Mouse (Mus musculus) cerebellum, adult 11-12 months (tissue): ENCODE data around the gene Rnf225.
"Not testable (repeated sequence)": the region's sequence is repeated elsewhere in the genome, so short reads cannot be mapped to it uniquely, and the experiment has no call there.

ENCODE experiments used
- DNase-seq: peaks from one replicate; pipeline ENCODE4 v3.0.0; 2022

The Rnf225 gene

GRCm38 (mm10) chr7:12933615-12934140 is 6.5 kb downstream of the Rnf225 start:
- DNase-seq = no peak

DNA sequence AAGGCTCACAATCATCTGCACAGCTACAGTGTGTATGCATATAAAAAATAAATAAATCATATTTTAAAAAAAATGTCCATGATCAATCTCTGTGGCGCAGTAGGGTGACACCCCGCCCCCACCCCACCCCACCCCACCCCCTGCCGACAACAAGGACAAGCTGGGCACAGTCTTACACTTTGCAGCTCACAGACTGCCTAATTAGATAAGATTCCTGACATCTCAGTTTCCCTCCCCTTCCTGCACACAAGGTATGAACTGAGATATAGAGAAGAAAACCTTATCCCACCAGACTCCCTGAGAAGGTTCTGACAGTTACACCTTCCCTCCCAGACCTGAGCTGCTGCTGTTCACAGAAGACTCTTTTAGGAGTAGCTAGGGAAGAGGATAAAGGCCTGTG is 7.6 kb downstream of the Rnf225 start:
- DNase-seq = no peak

DNA sequence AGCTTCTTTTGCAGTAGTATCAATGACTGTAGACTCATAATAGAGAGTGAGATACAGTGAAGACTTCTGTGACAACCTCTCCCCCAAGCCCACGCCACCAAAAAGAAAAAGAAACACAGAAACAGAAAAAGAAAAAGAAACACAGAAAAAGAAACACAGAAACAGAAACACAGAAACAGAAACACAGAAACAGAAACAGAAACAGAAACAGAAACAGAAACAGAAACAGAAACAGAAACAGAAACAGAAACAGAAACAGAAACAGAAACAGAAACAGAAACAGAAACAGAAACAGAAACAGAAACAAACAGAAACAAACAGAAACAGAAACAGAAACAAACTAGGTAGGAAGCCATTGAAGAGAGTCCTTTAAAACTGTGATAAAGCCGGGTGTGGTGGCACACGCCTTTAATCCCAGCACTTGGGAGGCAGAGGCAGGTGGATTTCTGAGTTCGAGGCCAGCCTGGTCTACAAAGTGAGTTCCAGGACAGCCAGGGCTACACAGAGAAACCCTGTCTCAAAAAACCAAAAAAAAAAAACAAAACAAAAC is 10.1 kb downstream of the Rnf225 start:
- not testable (repeated sequence) for DNase-seq

GRCm38 (mm10) chr7:12940599-12940998 is 13.4 kb downstream of the Rnf225 start:
- DNase-seq = no peak

GRCm38 (mm10) chr7:12943488-12943887 is 16.3 kb downstream of the Rnf225 start:
- no peak for DNase-seq

- peak; percentile 97 for DNase-seq
These were observed 22.0 kb downstream of the Rnf225 start for GRCm38 (mm10) chr7:12949032-12949871.

GRCm38 (mm10) chr7:12949872-12950229 is 22.6 kb downstream of the Rnf225 start:
- no peak for DNase-seq

DNA sequence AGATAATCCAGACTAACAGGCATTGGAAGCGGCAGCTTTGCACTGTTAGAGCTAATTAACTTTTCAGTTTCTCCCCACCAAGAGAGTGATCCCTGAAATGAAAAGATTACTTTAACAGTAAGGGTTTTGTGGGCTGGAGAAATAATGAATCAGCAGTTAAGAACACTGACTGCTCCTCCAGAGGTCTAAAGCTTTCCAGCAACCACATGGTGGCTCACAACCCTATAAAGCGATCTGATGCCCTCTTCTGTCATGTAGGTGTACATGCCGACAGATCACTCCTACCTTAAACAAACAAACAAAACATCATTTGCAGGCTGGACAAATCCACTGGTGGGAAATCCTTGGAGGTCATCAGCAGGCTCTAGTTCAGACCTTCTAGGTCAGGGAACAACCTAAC is 27.7 kb downstream of the Rnf225 start:
- no peak for DNase-seq

DNA sequence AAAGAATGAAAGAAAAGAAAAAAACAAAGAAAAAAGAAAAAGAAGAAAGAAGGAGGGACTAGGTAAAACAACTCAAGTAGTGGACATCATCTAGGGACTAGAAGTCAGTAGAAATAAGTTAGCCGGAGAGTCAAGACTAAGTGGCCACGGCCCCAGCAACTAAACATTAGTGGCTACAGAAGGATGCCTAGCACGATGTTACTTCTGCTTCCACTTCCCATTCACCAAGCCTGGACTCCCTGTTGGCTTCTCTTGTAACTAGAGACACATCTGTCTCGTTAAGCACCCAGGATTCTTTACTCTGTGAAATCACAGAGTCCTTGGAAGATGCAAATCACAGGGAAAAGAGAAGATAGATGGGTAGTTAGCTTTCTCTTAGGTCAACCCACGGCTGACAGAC is 30.3 kb downstream of the Rnf225 start:
- no peak for DNase-seq

DNA sequence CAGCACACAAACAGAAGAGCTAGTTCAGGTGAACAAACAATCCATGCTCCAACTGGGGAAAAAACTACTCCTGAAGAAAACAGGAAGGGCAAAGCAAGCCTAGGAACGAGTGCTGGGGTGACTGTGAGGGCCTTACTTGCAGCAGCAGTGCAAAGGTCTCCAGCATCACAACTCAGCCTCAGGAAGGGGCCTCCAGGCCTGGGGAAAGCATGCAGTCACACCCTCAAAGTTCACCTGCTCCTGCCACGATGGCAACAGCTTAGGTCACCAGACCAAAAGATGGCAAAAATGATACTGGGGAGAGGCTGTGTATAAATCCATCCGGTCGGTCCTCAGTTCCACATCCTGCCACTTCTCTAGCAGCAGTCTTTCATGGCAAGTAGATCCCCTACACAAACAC is 31.7 kb downstream of the Rnf225 start:
- DNase-seq = no peak

DNA sequence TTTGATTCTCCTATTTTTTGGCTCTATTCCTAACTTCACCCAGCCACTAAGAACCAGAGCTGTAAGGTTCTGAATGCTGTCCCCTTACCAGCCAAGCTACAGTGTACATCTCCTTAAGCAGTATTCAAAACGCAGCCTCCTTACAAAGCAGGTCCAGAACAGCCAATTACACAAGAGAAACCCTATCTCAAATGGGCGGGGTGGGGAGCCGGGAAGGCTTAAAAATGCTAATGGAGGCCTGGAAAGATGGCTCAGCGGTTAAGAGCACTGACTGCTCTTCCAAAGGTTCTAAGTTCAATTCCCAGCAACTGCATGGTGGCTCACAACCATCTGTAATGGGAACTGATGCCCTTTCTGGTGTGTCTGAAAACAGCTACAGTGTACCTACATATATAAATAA is 32.5 kb downstream of the Rnf225 start:
- DNase-seq = no peak

DNA sequence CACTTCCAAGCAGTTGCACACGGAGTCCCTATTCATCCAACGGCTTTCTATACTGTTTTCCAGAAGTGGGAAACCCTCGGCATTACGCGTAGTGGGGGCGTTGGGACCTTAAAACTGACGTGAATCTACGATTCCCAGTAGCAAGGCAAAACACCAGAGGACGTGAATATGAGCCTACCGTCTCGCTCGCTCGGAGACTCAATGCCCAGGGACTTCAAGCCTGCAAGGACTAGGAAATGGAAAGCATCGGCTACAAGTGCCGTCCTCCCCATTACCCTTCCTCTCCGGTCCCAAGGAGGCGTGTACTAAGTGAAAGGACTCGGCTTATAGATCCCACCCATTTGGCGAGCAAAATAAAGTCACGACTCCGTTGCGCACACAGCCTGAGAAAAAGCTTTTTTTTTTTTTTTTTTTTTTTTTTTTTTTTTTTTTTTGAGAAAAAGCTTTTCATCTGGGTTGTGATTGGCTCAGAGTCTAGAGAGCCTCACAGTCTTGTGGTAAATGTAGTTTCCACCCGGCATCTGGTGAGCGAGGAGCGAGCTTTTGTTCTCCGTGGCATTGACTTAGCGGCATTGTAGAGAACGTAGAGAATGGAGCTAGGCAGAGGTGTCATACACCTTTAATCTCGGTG is 34.4 kb downstream of the Rnf225 start:
- DNase-seq = peak; percentile 57

GRCm38 (mm10) chr7:12965678-12966091 is 38.5 kb downstream of the Rnf225 start, which contains the start of gene Zfp324:
Gene Zfp324 (plus strand): TSS chr7:12965838.
- DNase-seq = peak; percentile 94

DNA sequence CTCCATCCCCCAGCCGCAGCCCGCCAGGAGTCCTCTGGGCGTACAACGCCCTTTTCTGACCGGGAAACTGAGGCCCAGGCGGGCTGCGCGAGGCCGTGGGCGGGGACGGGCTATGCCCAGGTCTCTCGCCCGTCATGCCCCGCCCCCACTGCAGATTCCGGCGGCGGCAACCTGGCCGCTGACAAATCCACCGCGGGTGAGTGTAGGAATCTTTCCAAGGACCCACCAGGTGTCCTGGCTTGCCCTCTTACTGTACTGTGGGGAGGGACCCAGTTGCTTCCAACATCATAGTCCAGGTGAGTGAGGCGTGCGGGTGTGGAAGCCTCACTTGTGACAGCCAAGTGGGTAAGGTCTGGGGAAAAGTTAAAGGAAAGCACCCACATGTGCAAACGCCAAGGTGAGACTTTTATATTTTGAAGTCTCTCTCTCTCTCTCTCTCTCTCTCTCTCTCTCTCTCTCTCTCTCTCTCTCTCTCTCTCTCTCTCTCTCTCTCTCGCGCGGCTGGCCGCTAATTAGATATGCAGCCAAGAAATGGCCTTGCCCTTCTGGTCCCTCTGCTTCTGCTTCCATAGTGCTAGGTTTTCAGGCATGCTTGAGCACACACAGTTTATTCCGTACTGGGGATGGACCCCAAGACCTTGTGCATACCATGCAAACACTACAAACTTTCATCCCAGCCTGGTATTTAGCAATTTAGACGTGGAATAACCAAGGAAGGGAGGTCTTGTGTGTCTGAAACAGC is 39.1 kb downstream of the Rnf225 start:
- peak; percentile 87 for DNase-seq

GRCm38 (mm10) chr7:12970906-12971305 is 43.7 kb downstream of the Rnf225 start:
- DNase-seq = no peak

DNA sequence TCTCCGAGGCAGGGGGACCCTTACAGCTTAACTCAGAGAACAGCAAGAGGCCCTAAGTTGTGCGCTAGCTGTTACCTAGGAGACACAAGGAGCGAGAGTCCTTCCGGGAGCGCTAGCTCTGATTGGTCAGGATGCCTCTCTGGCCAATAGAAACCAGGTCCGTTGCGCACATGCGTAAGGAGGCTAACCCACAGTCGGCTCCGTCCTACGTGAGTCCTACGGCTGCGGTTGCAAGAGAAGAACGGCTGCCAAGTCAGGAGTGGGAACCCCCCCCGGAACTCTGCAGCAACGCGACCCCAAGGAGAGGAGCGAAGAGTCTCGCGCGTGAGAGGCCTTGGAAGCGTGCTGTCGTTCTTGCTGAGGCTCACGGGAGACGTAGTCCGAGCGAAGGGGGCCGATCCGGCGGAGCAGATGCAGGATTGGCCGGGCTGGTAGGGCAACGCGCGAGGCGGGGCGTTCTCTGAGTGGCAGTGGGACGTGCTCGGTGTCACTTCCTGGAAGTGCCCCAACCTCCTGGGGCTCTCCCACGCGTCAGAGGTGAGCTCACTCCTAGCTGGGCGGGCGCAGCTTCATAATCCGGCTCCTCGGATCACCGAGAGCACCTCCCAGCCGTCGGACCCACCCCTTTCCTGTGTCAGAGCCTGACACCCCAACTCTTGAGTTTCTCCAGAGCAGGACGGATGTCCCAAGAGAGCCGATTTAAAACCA is 50.6 kb downstream of the Rnf225 start, which contains the start of gene Zfp446:
Zfp446 (plus strand) TSS at position 167 of the 708 bp plus-strand sequence.
- DNase-seq = peak; percentile 99

DNA sequence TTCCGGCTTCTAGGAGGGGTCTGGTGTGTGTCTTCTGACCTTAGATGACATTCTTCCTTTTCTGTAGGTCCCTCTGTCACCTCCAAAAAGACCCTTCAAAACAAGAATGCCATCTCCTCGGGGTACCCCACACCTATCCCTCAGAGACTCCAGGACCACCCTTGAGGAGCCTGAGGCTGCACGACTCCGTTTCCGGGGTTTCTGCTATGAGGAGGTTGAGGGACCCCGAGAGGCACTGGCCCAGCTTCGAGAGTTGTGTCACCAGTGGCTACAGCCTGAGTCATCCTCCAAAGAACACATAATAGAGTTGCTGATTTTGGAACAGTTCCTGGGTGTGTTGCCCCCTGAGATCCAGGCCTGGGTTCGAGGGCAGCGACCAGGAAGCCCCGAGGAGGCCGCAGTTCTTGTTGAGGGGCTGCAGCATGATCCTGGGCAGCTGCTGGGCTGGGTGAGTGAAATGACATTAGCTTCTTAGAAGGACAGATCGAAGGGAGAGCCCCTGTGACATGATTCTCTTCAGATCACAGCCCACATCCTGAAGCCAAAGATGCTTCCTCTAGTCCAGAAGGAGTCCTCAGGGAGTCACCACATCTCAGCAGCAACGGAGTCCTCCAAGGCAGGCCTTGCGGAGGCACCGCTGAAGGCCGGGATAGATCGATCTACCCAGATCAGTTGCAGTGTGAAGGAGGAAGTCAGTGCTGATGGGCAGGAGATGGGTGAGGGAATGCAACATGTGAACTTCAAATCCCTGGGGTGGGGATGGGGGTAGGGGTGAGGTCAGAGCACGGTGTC is 51.9 kb downstream of the Rnf225 start:
- peak; percentile 69 for DNase-seq

DNA sequence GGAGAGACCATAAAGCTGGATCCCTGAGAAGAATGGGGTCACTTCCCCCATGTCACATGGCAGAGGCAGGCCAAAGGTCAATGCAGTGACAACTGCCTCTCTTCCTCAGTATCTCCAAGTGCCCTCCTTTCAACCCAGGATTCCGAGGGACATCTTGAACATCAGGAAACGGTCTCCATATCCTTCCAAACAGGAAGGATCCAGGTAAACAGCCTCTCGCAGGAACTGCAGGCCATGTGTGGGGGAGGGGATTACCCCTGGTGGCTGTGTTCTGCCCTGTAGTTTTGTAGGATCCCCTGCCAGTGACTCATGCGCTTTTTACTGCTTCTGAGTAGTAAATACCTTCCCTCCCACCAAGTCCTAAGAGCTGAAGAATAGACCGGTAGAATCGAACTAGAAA is 52.6 kb downstream of the Rnf225 start:
- peak; percentile 56 for DNase-seq

GRCm38 (mm10) chr7:12980291-12980690 is 53.1 kb downstream of the Rnf225 start:
- DNase-seq = no peak
